Mouse (Mus musculus): ENCODE measurements around the gene Sipa1l1. TPM values are rescaled to one million over a fixed set of nuclear protein-coding genes. Genes with fewer than 3 reads are reported as not detected.

Sipa1l1 gene
- total RNA-seq, 1 experiment from 2014 or later: 31.5 TPM

- no peak for DNase-seq
Measured at GRCm38 (mm10) chr12:82209753-82210152, 40.6 kb downstream of the Sipa1l1 start.

GRCm38 (mm10) chr12:82213056-82213455 lies 43.9 kb downstream of the Sipa1l1 start:
- DNase-seq: no peak

- no peak for DNase-seq
Measured at GRCm38 (mm10) chr12:82214916-82215315, 45.8 kb downstream of the Sipa1l1 start.

- no peak for DNase-seq
Measured at GRCm38 (mm10) chr12:82216801-82217553, 47.9 kb downstream of the Sipa1l1 start.

- no peak for DNase-seq
Measured at GRCm38 (mm10) chr12:82218201-82218600, 49.1 kb downstream of the Sipa1l1 start.

GRCm38 (mm10) chr12:82220367-82221089 lies 51.4 kb downstream of the Sipa1l1 start:
- no peak for DNase-seq

- DNase-seq: no peak
Measured at GRCm38 (mm10) chr12:82223126-82223815, 54.2 kb downstream of the Sipa1l1 start.

GRCm38 (mm10) chr12:82224848-82225247 lies 55.7 kb downstream of the Sipa1l1 start:
- DNase-seq: no peak

- no peak for DNase-seq
Measured at GRCm38 (mm10) chr12:82225278-82225677, 56.2 kb downstream of the Sipa1l1 start.

- DNase-seq: no peak
Measured at GRCm38 (mm10) chr12:82225751-82226228, 56.7 kb downstream of the Sipa1l1 start.

GRCm38 (mm10) chr12:82226311-82227066 lies 57.4 kb downstream of the Sipa1l1 start:
- no peak for DNase-seq

GRCm38 (mm10) chr12:82230127-82230526 lies 61.0 kb downstream of the Sipa1l1 start:
- DNase-seq: no peak

- DNase-seq: no peak
Measured at GRCm38 (mm10) chr12:82231191-82231590, 62.1 kb downstream of the Sipa1l1 start.

- no peak for DNase-seq
Measured at GRCm38 (mm10) chr12:82233177-82233576, 64.1 kb downstream of the Sipa1l1 start.

- DNase-seq: no peak
Measured at GRCm38 (mm10) chr12:82234463-82235223, 65.5 kb downstream of the Sipa1l1 start.

GRCm38 (mm10) chr12:82237095-82237494 lies 68.0 kb downstream of the Sipa1l1 start:
- DNase-seq: no peak

- no peak for DNase-seq
Measured at GRCm38 (mm10) chr12:82237946-82238345, 68.8 kb downstream of the Sipa1l1 start.

- DNase-seq: no peak
Measured at GRCm38 (mm10) chr12:82240674-82241073, 71.6 kb downstream of the Sipa1l1 start.

- DNase-seq: no peak
Measured at GRCm38 (mm10) chr12:82245219-82245618, 76.1 kb downstream of the Sipa1l1 start.

- no peak for DNase-seq
Measured at GRCm38 (mm10) chr12:82246422-82246821, 77.3 kb downstream of the Sipa1l1 start.

All from adrenal gland, postnatal 14 days (tissue).